Mouse (Mus musculus): ENCODE data around the gene Atn1. TPM values are rescaled to one million over a fixed set of nuclear protein-coding genes. Genes with fewer than 3 reads are reported as not detected.

The Atn1 gene
- polyA plus RNA-seq, 1 experiment = 35.7 TPM

- H3K4me3 ChIP-seq (ENCODE audit: insufficient read depth, low read depth, low read length) = no peak within 1 kb of the TSS
- H3K27ac ChIP-seq (replicated peaks; ENCODE audit: low read depth, low read length) = no peak within 1 kb of the TSS
- H3K4me1 ChIP-seq (ENCODE audit: control insufficient read depth, insufficient read depth, insufficient read length, low read length) = peaks cover 8% of the 10 kb centered on the region; the same call in 1 of the 2 replicates
Measured at GRCm38 (mm10) chr6:124738511-124739023, 17.8 kb downstream of the Atn1 start, which contains the start of gene Ptpn6. Gene Ptpn6 (minus strand): TSS chr6:124738714.

- no peak overlapping the region for H3K27ac ChIP-seq (replicated peaks; ENCODE audit: low read depth, low read length)
- no peak overlapping the region for H3K4me3 ChIP-seq (ENCODE audit: insufficient read depth, low read depth, low read length)
- H3K4me1 ChIP-seq (ENCODE audit: control insufficient read depth, insufficient read depth, insufficient read length, low read length) = peaks cover 8% of the 10 kb centered on the region; the same call in 1 of the 2 replicates
Measured at GRCm38 (mm10) chr6:124737040-124737439, 19.3 kb downstream of the Atn1 start.

- Histone ChIP-seq H3K27ac (replicated peaks; ENCODE audit: low read depth, low read length) (no peak overlapping the region), H3K4me3 (ENCODE audit: insufficient read depth, low read depth, low read length) (no peak overlapping the region), H3K4me1 (ENCODE audit: control insufficient read depth, insufficient read depth, insufficient read length, low read length) (peaks cover 4% of the 10 kb centered on the region; the same call in 1 of the 2 replicates)
Measured at GRCm38 (mm10) chr6:124734417-124734816, 21.9 kb downstream of the Atn1 start.

GRCm38 (mm10) chr6:124732476-124733370 lies 23.6 kb downstream of the Atn1 start:
- Histone ChIP-seq H3K4me1 (ENCODE audit: control insufficient read depth, insufficient read depth, insufficient read length, low read length) (no peaks in the 10 kb centered on the region), H3K4me3 (ENCODE audit: insufficient read depth, low read depth, low read length) (peak overlapping the region; percentile 55), H3K27ac (replicated peaks; ENCODE audit: low read depth, low read length) (peak overlapping the region; percentile 74; the same call in 1 of the 2 replicates)

- H3K4me1 ChIP-seq (ENCODE audit: control insufficient read depth, insufficient read depth, insufficient read length, low read length) = no peaks in the 10 kb centered on the region
- H3K27ac ChIP-seq (replicated peaks; ENCODE audit: low read depth, low read length) = no peak overlapping the region
- H3K4me3 ChIP-seq (ENCODE audit: insufficient read depth, low read depth, low read length) = no peak overlapping the region
Measured at GRCm38 (mm10) chr6:124731038-124731437, 25.3 kb downstream of the Atn1 start.

- H3K27ac ChIP-seq (replicated peaks; ENCODE audit: low read depth, low read length) = peak overlapping the region; percentile 57
- H3K4me3 ChIP-seq (ENCODE audit: insufficient read depth, low read depth, low read length) = no peak overlapping the region; the same call in 1 of the 2 replicates
- no peaks in the 10 kb centered on the region for H3K4me1 ChIP-seq (ENCODE audit: control insufficient read depth, insufficient read depth, insufficient read length, low read length)
Measured at GRCm38 (mm10) chr6:124729850-124730705, 26.2 kb downstream of the Atn1 start.

- Histone ChIP-seq H3K27ac (replicated peaks; ENCODE audit: low read depth, low read length) (no peak overlapping the region), H3K4me1 (ENCODE audit: control insufficient read depth, insufficient read depth, insufficient read length, low read length) (no peaks in the 10 kb centered on the region), H3K4me3 (ENCODE audit: insufficient read depth, low read depth, low read length) (no peak overlapping the region)
Measured at GRCm38 (mm10) chr6:124728621-124729020, 27.7 kb downstream of the Atn1 start.

GRCm38 (mm10) chr6:124724472-124724871 lies 31.9 kb downstream of the Atn1 start:
- H3K4me3 ChIP-seq (ENCODE audit: insufficient read depth, low read depth, low read length) = no peak overlapping the region
- no peaks in the 10 kb centered on the region for H3K4me1 ChIP-seq (ENCODE audit: control insufficient read depth, insufficient read depth, insufficient read length, low read length)
- H3K27ac ChIP-seq (replicated peaks; ENCODE audit: low read depth, low read length) = no peak overlapping the region

GRCm38 (mm10) chr6:124723541-124723940 lies 32.8 kb downstream of the Atn1 start:
- H3K4me3 ChIP-seq (ENCODE audit: insufficient read depth, low read depth, low read length) = no peak overlapping the region
- no peaks in the 10 kb centered on the region for H3K4me1 ChIP-seq (ENCODE audit: control insufficient read depth, insufficient read depth, insufficient read length, low read length)
- H3K27ac ChIP-seq (replicated peaks; ENCODE audit: low read depth, low read length) = 0 out of 2 replicates have a peak overlapping the region, but pooled peaks have one; percentile 3

GRCm38 (mm10) chr6:124722876-124723473 lies 33.3 kb downstream of the Atn1 start:
- Histone ChIP-seq H3K27ac (replicated peaks; ENCODE audit: low read depth, low read length) (0 out of 2 replicates have a peak overlapping the region, but pooled peaks have one; percentile 3), H3K4me3 (ENCODE audit: insufficient read depth, low read depth, low read length) (no peak overlapping the region), H3K4me1 (ENCODE audit: control insufficient read depth, insufficient read depth, insufficient read length, low read length) (no peaks in the 10 kb centered on the region)

GRCm38 (mm10) chr6:124720904-124721303 lies 35.4 kb downstream of the Atn1 start:
- H3K27ac ChIP-seq (replicated peaks; ENCODE audit: low read depth, low read length) = no peak overlapping the region
- no peaks in the 10 kb centered on the region for H3K4me1 ChIP-seq (ENCODE audit: control insufficient read depth, insufficient read depth, insufficient read length, low read length)
- no peak overlapping the region for H3K4me3 ChIP-seq (ENCODE audit: insufficient read depth, low read depth, low read length)

- no peak overlapping the region for H3K27ac ChIP-seq (replicated peaks; ENCODE audit: low read depth, low read length)
- no peaks in the 10 kb centered on the region for H3K4me1 ChIP-seq (ENCODE audit: control insufficient read depth, insufficient read depth, insufficient read length, low read length)
- no peak overlapping the region for H3K4me3 ChIP-seq (ENCODE audit: insufficient read depth, low read depth, low read length)
Measured at GRCm38 (mm10) chr6:124719354-124719978, 36.9 kb downstream of the Atn1 start.

- H3K4me3 ChIP-seq (ENCODE audit: insufficient read depth, low read depth, low read length) = no peak overlapping the region
- H3K27ac ChIP-seq (replicated peaks; ENCODE audit: low read depth, low read length) = no peak overlapping the region
- peaks cover 3% of the 10 kb centered on the region; the same call in 1 of the 2 replicates for H3K4me1 ChIP-seq (ENCODE audit: control insufficient read depth, insufficient read depth, insufficient read length, low read length)
Measured at GRCm38 (mm10) chr6:124718703-124719102, 37.6 kb downstream of the Atn1 start.

GRCm38 (mm10) chr6:124717968-124718367 lies 38.4 kb downstream of the Atn1 start:
- H3K4me1 ChIP-seq (ENCODE audit: control insufficient read depth, insufficient read depth, insufficient read length, low read length) = peaks cover 8% of the 10 kb centered on the region
- no peak overlapping the region for H3K4me3 ChIP-seq (ENCODE audit: insufficient read depth, low read depth, low read length)
- H3K27ac ChIP-seq (replicated peaks; ENCODE audit: low read depth, low read length) = no peak overlapping the region

Measured in brown adipose tissue, adult 24 weeks (tissue).